Mouse (Mus musculus): ENCODE results near the gene Capn3.
A peak's percentile ranks its signal among the peaks of the same experiment; 100 is the strongest.

The Capn3 gene

DNA sequence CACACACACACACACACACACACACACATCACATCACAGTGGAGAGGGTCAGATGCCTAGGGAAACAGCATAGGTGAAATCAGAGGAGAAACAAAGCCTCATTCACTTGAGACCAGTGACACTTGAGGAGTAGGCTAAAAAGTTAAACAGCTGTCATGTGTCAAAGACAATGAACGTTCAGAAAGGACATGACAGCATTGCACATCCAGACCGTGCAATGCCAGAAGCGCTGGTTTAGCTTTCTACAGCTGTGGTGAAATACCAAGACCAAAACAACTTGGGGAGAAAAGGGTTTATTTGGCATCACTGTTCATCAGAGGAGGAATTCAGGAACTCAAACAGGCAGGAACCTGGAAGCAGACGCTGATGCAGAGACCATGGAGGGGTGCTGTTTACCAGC, 37.4 kb downstream of the Capn3 start:
- Histone ChIP-seq H3K4me3 (replicated peaks; ENCODE audit: low read length) (no peak overlapping the region), H3K4me1 (replicated peaks; ENCODE audit: low read depth, low read length) (peaks cover 8% of the 10 kb centered on the region), H3K27me3 (ENCODE audit: insufficient read depth, low read length) (no peaks in the 10 kb centered on the region), H3K9me3 (ENCODE audit: low read length) (no peaks in the 10 kb centered on the region), H3K36me3 (ENCODE audit: insufficient read depth, low read length) (peaks cover 64% of the 10 kb centered on the region)
- no peak for TF ChIP-seq CTCF (conservative IDR thresholded peaks at IDR 0.05; ENCODE audit: low read length)
- TF ChIP-seq POU5F1 (IDR thresholded peaks at IDR 0.05; ENCODE audit: borderline replicate concordance, low read length): no peak
- TF ChIP-seq NANOG (IDR thresholded peaks at IDR 0.05; ENCODE audit: borderline replicate concordance, low read length): no peak

DNA sequence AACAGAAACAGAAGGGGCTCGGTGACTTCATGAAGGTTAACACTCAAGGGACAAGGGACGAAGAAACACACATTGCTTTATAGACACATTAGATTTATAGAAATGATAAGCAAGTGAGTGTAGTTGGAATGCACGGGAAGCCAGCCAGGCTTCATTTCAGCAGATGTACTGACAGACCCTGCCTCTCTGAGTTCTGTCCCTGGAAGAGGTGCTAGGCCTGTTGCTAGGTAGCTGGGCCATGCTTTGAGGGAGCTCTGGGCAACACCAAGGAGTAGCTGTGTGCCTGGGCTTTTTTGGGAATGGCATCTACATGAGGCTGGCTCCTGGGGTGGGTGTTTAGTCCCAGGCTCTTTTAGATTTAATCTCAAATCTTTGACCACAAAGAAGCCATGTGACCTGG, 40.7 kb downstream of the Capn3 start:
- Histone ChIP-seq H3K36me3 (ENCODE audit: insufficient read depth, low read length) (peaks cover 55% of the 10 kb centered on the region), H3K4me3 (replicated peaks; ENCODE audit: low read length) (no peak overlapping the region), H3K9me3 (ENCODE audit: low read length) (no peaks in the 10 kb centered on the region), H3K4me1 (replicated peaks; ENCODE audit: low read depth, low read length) (peaks cover 24% of the 10 kb centered on the region), H3K27me3 (ENCODE audit: insufficient read depth, low read length) (no peaks in the 10 kb centered on the region)
- TF ChIP-seq POU5F1 (IDR thresholded peaks at IDR 0.05; ENCODE audit: borderline replicate concordance, low read length) (no peak), CTCF (conservative IDR thresholded peaks at IDR 0.05; ENCODE audit: low read length) (no peak), NANOG (IDR thresholded peaks at IDR 0.05; ENCODE audit: borderline replicate concordance, low read length) (no peak)

DNA sequence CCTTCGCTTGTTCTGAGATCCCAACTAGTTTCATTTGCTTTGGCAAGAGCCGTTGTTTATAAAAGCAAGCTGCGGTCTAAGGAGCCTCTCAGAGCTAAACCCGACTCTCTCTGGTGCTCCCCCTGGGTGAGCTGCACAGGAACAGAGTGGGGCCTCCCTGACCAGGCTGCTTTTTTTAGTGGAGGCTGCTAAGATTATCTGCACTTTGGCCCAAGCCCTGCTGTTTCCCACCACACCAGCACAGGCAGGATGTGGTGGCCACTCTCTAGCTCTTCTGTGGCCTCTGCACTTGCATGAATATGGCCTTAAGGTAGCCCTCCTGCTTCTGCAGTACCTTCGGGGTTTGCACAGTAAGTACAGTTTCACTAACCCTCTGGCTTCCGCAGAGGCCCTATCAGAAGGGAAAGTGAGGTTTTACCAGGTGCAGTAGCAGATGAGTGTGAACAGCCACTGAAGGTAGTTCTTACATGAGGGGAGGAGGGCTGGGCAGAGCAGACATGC, 44.2 kb downstream of the Capn3 start:
- TF ChIP-seq NANOG (IDR thresholded peaks at IDR 0.05; ENCODE audit: borderline replicate concordance, low read length): no peak
- no peak overlapping the region for H3K4me3 ChIP-seq (replicated peaks; ENCODE audit: low read length)

DNA sequence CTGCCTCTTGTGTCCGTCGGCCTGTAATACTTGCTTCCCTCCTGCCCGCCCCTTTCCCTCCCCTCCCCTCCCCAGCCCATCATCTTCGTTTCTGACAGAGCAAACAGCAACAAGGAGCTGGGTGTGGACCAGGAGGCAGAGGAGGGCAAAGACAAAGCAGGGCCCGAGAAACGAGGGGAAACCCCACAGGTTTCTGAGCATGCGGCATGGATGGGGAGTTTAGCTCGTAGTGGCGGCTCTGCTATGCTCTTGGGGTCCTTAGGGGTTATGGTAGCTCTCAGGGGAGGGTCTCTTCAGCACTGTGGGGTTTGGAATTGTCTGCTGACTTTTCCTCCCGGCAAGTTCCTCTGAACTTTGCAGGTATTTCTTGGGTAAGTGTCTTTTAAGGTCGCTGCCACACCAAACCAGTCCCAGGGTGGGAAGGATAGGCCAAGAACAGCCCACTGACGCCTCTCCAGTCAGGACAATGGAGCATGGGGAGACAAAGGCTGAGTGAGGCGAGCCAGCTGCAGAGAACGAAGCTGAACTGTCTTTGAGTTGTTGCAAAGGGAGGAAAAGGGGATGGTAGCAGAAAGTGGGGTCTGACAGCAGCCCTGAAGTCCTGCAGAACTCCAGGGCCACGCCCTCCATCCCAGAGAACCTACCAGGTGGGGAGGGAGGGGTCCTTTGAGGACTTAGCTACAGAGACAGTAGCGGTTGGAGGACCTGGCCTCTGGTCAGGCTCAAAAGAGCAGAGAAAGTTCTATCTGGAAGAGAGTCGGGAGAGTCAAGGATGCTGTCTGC, 45.5 kb downstream of the Capn3 start:
- Histone ChIP-seq H3K27me3 (ENCODE audit: insufficient read depth, low read length) (no peaks in the 10 kb centered on the region), H3K9me3 (ENCODE audit: low read length) (no peaks in the 10 kb centered on the region), H3K4me1 (replicated peaks; ENCODE audit: low read depth, low read length) (peaks cover 63% of the 10 kb centered on the region), H3K36me3 (ENCODE audit: insufficient read depth, low read length) (peaks cover 73% of the 10 kb centered on the region), H3K4me3 (replicated peaks; ENCODE audit: low read length) (0 out of 2 replicates have a peak overlapping the region, but pooled peaks have one; percentile 7)
- TF ChIP-seq POU5F1 (IDR thresholded peaks at IDR 0.05; ENCODE audit: borderline replicate concordance, low read length): no peak
- no peak for TF ChIP-seq CTCF (conservative IDR thresholded peaks at IDR 0.05; ENCODE audit: low read length)
- no peak for TF ChIP-seq NANOG (IDR thresholded peaks at IDR 0.05; ENCODE audit: borderline replicate concordance, low read length)

More for the DNA sequence above, 44.2 kb downstream of the Capn3 start:
- H3K4me1 ChIP-seq (replicated peaks; ENCODE audit: low read depth, low read length): peaks cover 52% of the 10 kb centered on the region
- no peaks in the 10 kb centered on the region for H3K27me3 ChIP-seq (ENCODE audit: insufficient read depth, low read length)
- no peaks in the 10 kb centered on the region for H3K9me3 ChIP-seq (ENCODE audit: low read length)
- H3K36me3 ChIP-seq (ENCODE audit: insufficient read depth, low read length): peaks cover 73% of the 10 kb centered on the region

DNA sequence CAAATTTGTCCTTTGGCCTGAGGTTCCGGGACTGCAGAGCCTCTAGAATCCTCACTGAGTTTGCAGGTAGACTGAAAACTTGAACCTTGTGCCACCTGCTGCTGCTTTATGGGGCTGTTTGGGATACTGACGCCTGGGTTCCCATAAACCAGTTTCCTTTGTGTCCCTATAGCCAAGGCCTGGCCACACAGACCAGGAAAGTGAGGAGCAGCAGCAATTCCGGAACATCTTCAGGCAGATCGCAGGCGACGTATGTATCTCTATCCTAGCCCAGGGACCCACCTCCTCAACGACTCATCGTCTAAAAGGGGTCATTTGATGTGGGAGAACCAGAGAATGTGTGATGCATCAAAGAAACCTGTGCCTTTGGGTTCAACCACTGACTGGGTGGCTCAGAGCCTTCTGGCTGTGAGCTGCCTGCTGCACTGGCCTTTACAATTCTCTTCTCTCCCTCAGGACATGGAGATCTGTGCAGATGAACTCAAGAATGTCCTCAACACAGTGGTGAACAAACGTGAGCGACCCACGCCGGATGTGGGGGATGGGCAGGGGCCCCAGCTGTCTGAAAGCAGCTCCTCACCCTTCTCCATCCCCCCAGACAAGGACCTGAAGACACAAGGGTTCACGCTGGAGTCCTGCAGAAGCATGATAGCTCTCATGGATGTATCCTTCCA, 46.2 kb downstream of the Capn3 start:
- Histone ChIP-seq H3K4me3 (replicated peaks; ENCODE audit: low read length) (no peak overlapping the region), H3K27me3 (ENCODE audit: insufficient read depth, low read length) (no peaks in the 10 kb centered on the region), H3K36me3 (ENCODE audit: insufficient read depth, low read length) (peaks cover 72% of the 10 kb centered on the region), H3K4me1 (replicated peaks; ENCODE audit: low read depth, low read length) (peaks cover 67% of the 10 kb centered on the region), H3K9me3 (ENCODE audit: low read length) (no peaks in the 10 kb centered on the region)
- TF ChIP-seq CTCF (conservative IDR thresholded peaks at IDR 0.05; ENCODE audit: low read length) (no peak), POU5F1 (IDR thresholded peaks at IDR 0.05; ENCODE audit: borderline replicate concordance, low read length) (no peak), NANOG (IDR thresholded peaks at IDR 0.05; ENCODE audit: borderline replicate concordance, low read length) (no peak)

DNA sequence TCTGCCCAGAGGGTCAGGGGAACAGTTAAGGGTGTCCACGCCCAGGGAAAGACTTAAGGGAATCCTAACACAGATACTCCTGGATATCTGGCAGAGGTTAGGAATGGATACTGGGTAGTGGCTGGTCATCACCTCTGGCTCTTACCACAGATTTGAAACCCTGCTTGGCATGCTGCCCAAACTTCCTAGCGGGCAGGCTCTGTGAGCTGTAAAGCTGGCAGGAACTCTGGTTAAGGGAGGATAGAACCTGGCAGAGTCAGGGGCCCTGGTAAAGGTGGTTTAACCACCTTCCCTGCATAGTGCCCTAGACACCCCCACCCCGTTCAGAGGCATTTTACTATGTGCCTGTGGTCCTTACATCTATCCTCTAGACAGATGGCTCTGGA, 46.8 kb downstream of the Capn3 start:
- no peak for TF ChIP-seq POU5F1 (IDR thresholded peaks at IDR 0.05; ENCODE audit: borderline replicate concordance, low read length)
- no peak for TF ChIP-seq CTCF (conservative IDR thresholded peaks at IDR 0.05; ENCODE audit: low read length)
- no peak for TF ChIP-seq NANOG (IDR thresholded peaks at IDR 0.05; ENCODE audit: borderline replicate concordance, low read length)
- no peaks in the 10 kb centered on the region for H3K9me3 ChIP-seq (ENCODE audit: low read length)
- peaks cover 72% of the 10 kb centered on the region for H3K36me3 ChIP-seq (ENCODE audit: insufficient read depth, low read length)
- no peaks in the 10 kb centered on the region for H3K27me3 ChIP-seq (ENCODE audit: insufficient read depth, low read length)
- H3K4me3 ChIP-seq (replicated peaks; ENCODE audit: low read length): no peak overlapping the region
- peaks cover 71% of the 10 kb centered on the region for H3K4me1 ChIP-seq (replicated peaks; ENCODE audit: low read depth, low read length)

DNA sequence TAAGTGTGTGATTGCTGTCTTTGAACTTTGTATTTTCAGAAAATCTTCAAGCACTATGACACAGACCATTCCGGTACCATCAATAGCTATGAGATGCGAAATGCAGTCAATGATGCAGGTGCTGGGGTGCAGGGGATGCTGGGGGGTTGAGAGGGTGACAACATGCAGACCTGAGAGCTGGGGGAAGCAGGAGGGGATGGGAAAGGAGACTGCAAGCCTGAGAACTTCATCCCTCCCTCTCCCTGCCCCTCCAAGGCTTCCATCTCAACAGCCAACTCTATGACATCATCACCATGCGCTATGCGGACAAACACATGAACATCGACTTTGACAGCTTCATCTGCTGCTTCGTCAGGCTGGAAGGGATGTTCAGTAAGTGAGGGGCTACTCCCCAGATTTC, 47.3 kb downstream of the Capn3 start:
- Histone ChIP-seq H3K36me3 (ENCODE audit: insufficient read depth, low read length) (peaks cover 70% of the 10 kb centered on the region), H3K9me3 (ENCODE audit: low read length) (no peaks in the 10 kb centered on the region), H3K4me1 (replicated peaks; ENCODE audit: low read depth, low read length) (peaks cover 73% of the 10 kb centered on the region), H3K4me3 (replicated peaks; ENCODE audit: low read length) (no peak overlapping the region), H3K27me3 (ENCODE audit: insufficient read depth, low read length) (no peaks in the 10 kb centered on the region)
- TF ChIP-seq CTCF (conservative IDR thresholded peaks at IDR 0.05; ENCODE audit: low read length) (no peak), NANOG (IDR thresholded peaks at IDR 0.05; ENCODE audit: borderline replicate concordance, low read length) (no peak), POU5F1 (IDR thresholded peaks at IDR 0.05; ENCODE audit: borderline replicate concordance, low read length) (no peak)

DNA sequence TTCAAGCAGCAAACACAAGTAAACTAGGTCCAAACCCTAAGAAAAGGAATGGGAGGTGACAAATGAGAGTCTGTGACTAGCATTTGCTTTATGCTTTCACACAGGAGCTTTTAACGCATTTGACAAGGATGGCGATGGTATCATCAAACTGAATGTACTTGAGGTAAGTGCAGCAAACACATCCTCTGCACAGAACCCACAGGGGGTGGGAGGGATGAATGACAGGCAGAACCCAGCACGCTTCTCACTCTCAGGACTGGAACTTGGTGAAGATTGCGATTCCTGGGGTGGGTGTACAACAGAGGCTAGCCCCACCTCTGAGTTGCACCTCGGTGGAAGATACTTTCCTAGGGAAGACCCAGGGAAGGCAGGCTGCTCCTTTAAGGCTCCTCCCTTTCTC, 48.2 kb downstream of the Capn3 start:
- Histone ChIP-seq H3K4me1 (replicated peaks; ENCODE audit: low read depth, low read length) (peaks cover 82% of the 10 kb centered on the region), H3K9me3 (ENCODE audit: low read length) (no peaks in the 10 kb centered on the region), H3K36me3 (ENCODE audit: insufficient read depth, low read length) (peaks cover 73% of the 10 kb centered on the region), H3K4me3 (replicated peaks; ENCODE audit: low read length) (no peak overlapping the region), H3K27me3 (ENCODE audit: insufficient read depth, low read length) (no peaks in the 10 kb centered on the region)
- no peak for TF ChIP-seq NANOG (IDR thresholded peaks at IDR 0.05; ENCODE audit: borderline replicate concordance, low read length)

Data from E14TG2a.4 (cell line).